Mouse (Mus musculus) heart, postnatal 14 days (tissue): ENCODE data around the gene Tcap. TPM values are rescaled to one million over a fixed set of nuclear protein-coding genes. Genes with fewer than 3 reads are reported as not detected.

ENCODE experiments used
- DNase-seq, 2 experiments: peaks; one replicate each; pipeline ENCODE4 v3.0.0; 2021 to 2022
- intact Hi-C: fragments of 180-260 bp; cut with DNase I; formaldehyde crosslinking; loops from one replicate; pipeline ENCODE4 v1.15.1; 2025
- total RNA-seq, 2 experiments: library from RNA; stranded (reverse); gene quantifications; 2 replicates each; pipeline ENCODE4 v1.2.3; 2021

Gene Tcap
- total RNA-seq, 2 experiments from 2014 or later = 841 to 967 TPM

GRCm38 (mm10) chr11:98353651-98354211 lies 29.9 kb upstream of the Tcap start:
- intact Hi-C loops = no loop called here
- no peak for DNase-seq

GRCm38 (mm10) chr11:98354445-98354844 lies 29.2 kb upstream of the Tcap start:
- no peak for DNase-seq
- intact Hi-C loops = no loop called here

- DNase-seq = peak; percentile 38 to 61
- intact Hi-C loops = no loop called here
Observed at GRCm38 (mm10) chr11:98355732-98356299, 27.8 kb upstream of the Tcap start.

- intact Hi-C loops = no loop called here
- DNase-seq = no peak
Observed at GRCm38 (mm10) chr11:98356625-98357394, 26.8 kb upstream of the Tcap start.

- DNase-seq = no peak
- intact Hi-C loops = no loop called here
Observed at GRCm38 (mm10) chr11:98357396-98358160, 26.0 kb upstream of the Tcap start.

- DNase-seq = peak; percentile 90 to 92
- intact Hi-C loops = no loop called here
Observed at GRCm38 (mm10) chr11:98358161-98359083, 25.2 kb upstream of the Tcap start, which contains the start of gene Stard3. TSS of gene Stard3 (plus strand) at chr11:98358368.

GRCm38 (mm10) chr11:98360866-98361521 lies 22.6 kb upstream of the Tcap start:
- no peak for DNase-seq
- intact Hi-C loops = no loop called here

GRCm38 (mm10) chr11:98363817-98364216 lies 19.8 kb upstream of the Tcap start:
- DNase-seq = no peak
- intact Hi-C loops = no loop called here

GRCm38 (mm10) chr11:98364410-98364809 lies 19.2 kb upstream of the Tcap start:
- intact Hi-C loops = no loop called here
- no peak for DNase-seq

- intact Hi-C loops = no loop called here
- no peak for DNase-seq
Observed at GRCm38 (mm10) chr11:98366290-98366689, 17.3 kb upstream of the Tcap start.

- no peak for DNase-seq
- intact Hi-C loops = no loop called here
Observed at GRCm38 (mm10) chr11:98367171-98367862, 16.3 kb upstream of the Tcap start.

- intact Hi-C loops = no loop called here
- DNase-seq = no peak
Observed at GRCm38 (mm10) chr11:98367863-98368186, 15.8 kb upstream of the Tcap start.

GRCm38 (mm10) chr11:98369337-98369736 lies 14.3 kb upstream of the Tcap start:
- no peak for DNase-seq
- intact Hi-C loops = no loop called here

- intact Hi-C loops = no loop called here
- DNase-seq = no peak
Observed at GRCm38 (mm10) chr11:98370588-98370987, 13.0 kb upstream of the Tcap start.

- intact Hi-C loops = loop anchor here (2.0 kb wide), 2 partner anchors 17 to 29 kb away; no protein-coding TSS in a partner anchor
- no peak for DNase-seq
Observed at GRCm38 (mm10) chr11:98371556-98372240, 11.9 kb upstream of the Tcap start.

GRCm38 (mm10) chr11:98372406-98372805 lies 11.2 kb upstream of the Tcap start:
- peak; percentile 63 to 83 for DNase-seq
- intact Hi-C loops = loop anchor here (2.0 kb wide), 2 partner anchors 16 to 30 kb away; no protein-coding TSS in a partner anchor

- DNase-seq = no peak
- intact Hi-C loops = loop anchor here (2.0 kb wide), 2 partner anchors 16 to 30 kb away; no protein-coding TSS in a partner anchor
Observed at GRCm38 (mm10) chr11:98373244-98373643, 10.4 kb upstream of the Tcap start.

- intact Hi-C loops = no loop called here
- DNase-seq = peak; percentile 47 to 68
Observed at GRCm38 (mm10) chr11:98374266-98374665, 9.3 kb upstream of the Tcap start.
